Mouse (Mus musculus) midbrain, embryonic 16.5 days (tissue): ENCODE data around the gene Gabarapl1. TPM values are rescaled to one million over a fixed set of nuclear protein-coding genes. Genes with fewer than 3 reads are reported as not detected.
"Not testable (repeated sequence)": the region's sequence is repeated elsewhere in the genome, so short reads cannot be mapped to it uniquely, and the experiment has no call there.

Experiments used
- ATAC-seq: fragments of 200-750 bp; cut with Nextera tagmentation; 2 replicates; pipeline ENCODE4 v1.8.0; 2017; ENCODE audit warnings: moderate TSS enrichment
- H3K27ac ChIP-seq: fragments of 300-500 bp; sonication (generic); 2 replicates; pipeline ENCODE4 v1.5.1; 2014; ENCODE audit warnings: mild to moderate bottlenecking, low read length, mixed read lengths
- H3K27me3 ChIP-seq: fragments of 300-500 bp; sonication (generic); 2 replicates; pipeline ENCODE4 v1.6.1; 2014; ENCODE audit warnings: low read depth, low read length, mixed read lengths; ENCODE audit not compliant: control insufficient read depth, insufficient read depth
- H3K36me3 ChIP-seq: fragments of 300-500 bp; sonication (generic); 2 replicates; pipeline ENCODE4 v1.6.1; 2014; ENCODE audit warnings: mild to moderate bottlenecking, low read length, moderate library complexity, mixed read lengths; ENCODE audit not compliant: control insufficient read depth, insufficient read depth
- H3K4me1 ChIP-seq: fragments of 300-500 bp; sonication (generic); 2 replicates; pipeline ENCODE4 v1.6.1; 2014; ENCODE audit warnings: mild to moderate bottlenecking, low read length, mixed read lengths; ENCODE audit not compliant: control insufficient read depth, insufficient read depth
- H3K4me2 ChIP-seq: fragments of 300-500 bp; sonication (generic); 2 replicates; pipeline ENCODE4 v1.6.1; 2014; ENCODE audit warnings: mild to moderate bottlenecking, low read length, mixed read lengths
- H3K4me3 ChIP-seq: fragments of 300-500 bp; sonication (generic); 2 replicates; pipeline ENCODE4 v1.5.1; 2014; ENCODE audit warnings: low read depth, mild to moderate bottlenecking, low read length, moderate library complexity, mixed read lengths
- H3K9ac ChIP-seq: fragments of 300-500 bp; sonication (generic); 2 replicates; pipeline ENCODE4 v1.6.1; 2014; ENCODE audit warnings: low read depth, low read length, mixed read lengths
- H3K9me3 ChIP-seq: fragments of 300-500 bp; sonication (generic); replicated peaks from 2 replicates; pipeline ENCODE4 v1.6.1; 2014; ENCODE audit warnings: mild to moderate bottlenecking, low read length, mixed read lengths; ENCODE audit not compliant: control insufficient read depth, poor library complexity, severe bottlenecking
- WGBS: fragments of 180-500 bp; shearing (Covaris S2); extraction: QIAGEN DNeasy Blood & Tissue Kit; methylation state at CpG from one replicate; pipeline ENCODE4 v1.1.7; 2014; 5-methylcytosine and 5-hydroxymethylcytosine counted together
- polyA plus RNA-seq: library from polyadenylated mRNA; unstranded; fragments of >200 nt; fragmentation: Nextera tagmentation; extraction: Ambion mirVana; gene quantifications from 2 replicates; pipeline ENCODE4 v1.2.1, GENCODE M21; 2015

Gene Gabarapl1
- polyA plus RNA-seq, result 226 and 237 TPM in 2 replicates

DNA sequence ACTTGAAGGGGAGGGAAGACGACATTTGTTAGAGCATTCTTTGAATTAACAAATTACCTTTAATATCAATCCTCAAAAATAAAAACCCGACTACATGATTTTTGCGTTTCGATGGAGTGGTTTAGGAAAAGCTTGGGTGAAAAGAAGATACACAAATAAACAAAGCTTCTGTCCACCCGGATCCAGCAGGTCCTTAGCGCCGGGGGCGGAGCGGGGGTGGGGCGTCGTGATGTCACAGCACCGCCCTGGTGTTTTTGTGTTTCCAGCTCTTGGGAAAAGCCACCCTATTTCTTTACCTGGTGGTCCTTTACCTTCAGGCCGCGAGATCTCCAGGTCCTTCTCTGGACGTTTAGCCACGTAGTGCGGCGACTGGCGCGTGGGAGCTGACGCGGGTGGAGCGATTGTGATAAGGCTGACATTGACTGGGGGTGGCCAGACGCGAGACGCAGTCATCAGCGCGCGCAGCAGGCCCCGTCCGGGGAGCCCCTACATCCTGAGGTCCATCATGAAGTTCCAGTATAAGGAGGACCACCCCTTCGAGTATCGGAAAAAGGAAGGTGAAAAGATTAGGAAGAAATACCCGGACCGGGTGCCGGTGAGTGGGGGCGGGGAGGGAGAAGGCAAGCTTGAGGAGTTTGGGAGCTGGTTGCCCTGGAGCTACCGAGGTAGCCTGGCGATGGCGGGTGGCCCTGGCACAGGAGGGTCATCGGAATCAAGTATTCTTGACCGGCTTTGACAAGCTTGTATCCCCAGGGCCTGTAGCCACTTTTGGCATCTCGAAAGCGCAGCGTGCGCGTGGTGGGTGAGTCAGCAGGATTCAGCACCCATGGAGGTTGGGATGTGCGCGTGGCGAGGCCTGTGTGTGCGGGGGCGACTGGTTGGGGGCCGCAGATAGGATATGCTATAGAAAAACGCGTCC lies at the start of gene Gabarapl1:
Gabarapl1 (plus strand) TSS at position 219 of the 919 bp plus-strand sequence.
- no peaks in the 10 kb centered on the region for H3K9me3 ChIP-seq
- H3K9ac ChIP-seq, result peak within 1 kb of the TSS; percentile 92
- peaks cover 29% of the 10 kb centered on the region for H3K4me1 ChIP-seq
- peak within 1 kb of the TSS; percentile 94 for H3K27ac ChIP-seq
- under 1% methylated on average over 55 of the region's 55 CpGs for WGBS
- H3K27me3 ChIP-seq, result no peaks in the 10 kb centered on the region
- H3K36me3 ChIP-seq, result peaks cover under 1% of the 10 kb centered on the region; the same call in 1 of the 2 replicates
- peak; percentile 89 for ATAC-seq
- peak within 1 kb of the TSS; percentile 88 for H3K4me3 ChIP-seq
- peak within 1 kb of the TSS; percentile 84 for H3K4me2 ChIP-seq

DNA sequence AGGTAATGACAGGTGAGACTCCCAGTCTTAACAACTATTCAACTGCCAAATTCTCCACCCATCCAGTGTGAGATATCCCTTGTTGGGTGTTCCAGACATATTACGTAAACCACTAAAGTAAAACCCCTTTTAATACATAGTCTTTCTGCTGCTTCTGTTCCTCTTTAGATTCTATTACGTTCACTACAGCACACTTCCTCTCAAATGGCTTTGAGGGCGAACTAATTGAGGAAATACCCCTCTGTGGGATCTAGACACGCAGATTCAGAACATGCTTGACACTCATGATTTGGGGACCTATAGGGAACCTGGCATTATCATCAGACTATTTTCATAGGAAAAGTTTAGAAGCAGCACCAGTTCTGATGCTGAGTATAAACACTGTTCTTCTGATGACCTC lies 38.0 kb upstream of the Gabarapl1 start:
- Histone ChIP-seq H3K4me1 (no peaks in the 10 kb centered on the region), H3K27ac (no peak overlapping the region), H3K9ac (no peak overlapping the region), H3K27me3 (no peaks in the 10 kb centered on the region), H3K4me3 (no peak overlapping the region), H3K4me2 (no peak overlapping the region), H3K36me3 (no peaks in the 10 kb centered on the region), H3K9me3 (no peaks in the 10 kb centered on the region)
- 90% methylated on average over 4 of the region's 4 CpGs for WGBS
- no peak for ATAC-seq

DNA sequence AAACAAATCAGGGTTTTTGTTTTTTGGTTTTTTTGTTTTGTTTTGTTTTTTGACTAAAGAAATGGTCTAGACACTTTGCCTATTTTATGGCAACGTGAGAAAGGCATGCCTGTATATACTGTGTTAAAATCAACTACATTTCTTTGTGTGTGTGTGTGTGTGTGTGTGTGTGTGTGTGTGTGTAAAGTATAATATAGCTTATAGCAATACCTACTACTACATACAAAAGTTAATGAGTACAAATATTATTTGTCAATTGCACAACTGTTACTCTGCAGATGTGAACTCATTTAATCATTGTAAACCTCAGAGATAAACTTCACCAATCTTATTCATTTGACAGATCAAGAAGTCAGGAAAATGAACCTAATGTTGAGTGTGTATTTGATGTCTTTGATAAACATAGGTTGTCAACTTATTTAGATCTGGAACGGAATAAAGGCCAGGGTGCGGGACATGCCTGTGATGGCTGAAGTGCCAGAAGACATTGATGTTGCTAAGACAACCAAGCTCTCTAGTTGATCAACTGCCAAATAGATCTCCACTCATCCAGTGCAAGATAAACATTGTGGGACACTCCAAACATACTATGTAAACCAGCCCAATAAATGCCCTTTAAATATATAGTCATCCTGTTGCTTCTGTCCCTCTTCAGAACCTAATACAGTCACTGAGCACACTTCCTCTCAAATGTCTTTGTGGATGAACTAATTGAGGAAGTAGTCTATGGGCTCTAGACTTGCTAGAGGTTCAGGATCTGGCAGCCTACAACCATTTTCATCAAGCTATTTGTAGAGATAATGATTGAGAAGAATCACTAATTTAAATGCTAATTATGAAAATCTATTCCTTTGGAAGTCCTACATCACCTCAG lies 35.4 kb upstream of the Gabarapl1 start:
- Histone ChIP-seq H3K9ac (no peak overlapping the region), H3K36me3 (no peaks in the 10 kb centered on the region), H3K27me3 (no peaks in the 10 kb centered on the region), H3K4me1 (no peaks in the 10 kb centered on the region), H3K4me2 (no peak overlapping the region), H3K27ac (no peak overlapping the region), H3K9me3 (no peaks in the 10 kb centered on the region), H3K4me3 (no peak overlapping the region)
- no peak for ATAC-seq
- 91% methylated on average over 3 of the region's 3 CpGs for WGBS

DNA sequence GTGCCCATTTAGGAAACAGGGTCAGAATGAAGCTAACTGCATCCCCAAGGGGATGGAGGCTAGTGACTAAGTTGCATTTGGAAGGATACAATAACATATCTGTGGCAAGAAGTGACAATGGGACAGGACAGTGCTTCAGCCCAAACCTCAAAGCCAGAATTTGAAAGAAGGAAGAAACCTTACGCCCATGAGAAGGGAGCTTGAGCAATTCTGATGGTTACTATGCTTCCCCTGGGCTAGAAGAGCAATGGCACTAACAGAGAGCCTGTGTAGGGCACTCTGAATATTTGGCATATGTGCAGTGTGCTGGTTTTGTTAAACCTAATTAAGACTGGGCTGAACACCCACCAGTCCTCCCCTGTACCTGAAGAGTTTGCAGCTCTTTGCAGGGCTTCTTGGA lies 33.4 kb upstream of the Gabarapl1 start:
- H3K9ac ChIP-seq, ATAC-seq, H3K36me3 ChIP-seq, H3K9me3 ChIP-seq, H3K4me2 ChIP-seq, H3K4me1 ChIP-seq, H3K27ac ChIP-seq, H3K27me3 ChIP-seq, H3K4me3 ChIP-seq: not testable (repeated sequence)
- WGBS, result 90% methylated on average over 1 of the region's 1 CpGs

DNA sequence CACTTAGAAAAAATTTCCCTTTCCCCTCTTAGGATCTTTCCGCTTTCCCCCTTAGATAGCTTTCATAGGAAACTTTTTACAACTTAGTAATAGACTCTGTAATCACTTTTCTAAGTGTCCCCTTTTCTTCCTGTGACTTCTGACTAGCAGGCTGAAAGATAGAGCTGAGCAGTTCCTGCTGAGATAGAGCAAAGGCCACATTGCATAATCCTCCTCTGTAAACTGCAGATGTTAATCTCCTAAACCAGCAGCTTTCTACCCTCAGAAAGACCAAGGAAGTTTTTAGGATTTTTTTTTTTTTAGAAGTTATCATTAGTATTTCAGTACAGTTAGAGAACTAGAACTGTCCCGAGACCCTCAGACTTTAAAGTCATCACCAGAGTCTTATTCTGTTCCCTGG lies 29.5 kb upstream of the Gabarapl1 start:
- no peaks in the 10 kb centered on the region for H3K27me3 ChIP-seq
- H3K36me3 ChIP-seq, result no peaks in the 10 kb centered on the region
- no peak overlapping the region for H3K4me3 ChIP-seq
- 84% methylated on average over 2 of the region's 2 CpGs for WGBS
- no peak for ATAC-seq
- no peak overlapping the region for H3K27ac ChIP-seq
- H3K9ac ChIP-seq, result no peak overlapping the region
- H3K4me1 ChIP-seq, result no peaks in the 10 kb centered on the region
- H3K4me2 ChIP-seq, result no peak overlapping the region
- no peaks in the 10 kb centered on the region for H3K9me3 ChIP-seq

DNA sequence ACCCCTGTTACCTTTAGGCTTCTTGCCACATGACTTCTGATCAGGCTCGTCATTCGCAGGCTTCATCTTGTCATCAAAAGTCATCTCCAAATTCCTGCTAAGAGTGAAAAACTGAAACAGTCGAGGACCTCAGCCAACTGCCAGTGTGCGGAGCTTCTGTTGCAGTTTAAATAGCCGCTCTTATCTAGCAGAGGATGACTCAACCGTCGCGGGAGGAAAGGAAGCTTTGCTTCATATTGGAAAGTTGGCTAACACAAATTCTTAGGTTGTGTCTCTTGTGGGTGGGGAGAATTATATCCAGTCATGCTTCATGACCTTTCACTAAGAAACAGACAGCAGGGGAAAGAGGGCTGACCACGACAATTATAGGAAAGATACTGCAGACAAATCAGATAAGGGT lies 25.9 kb upstream of the Gabarapl1 start, which contains the start of gene Olr1:
Olr1 (minus strand) TSS at position 142 of the 400 bp plus-strand sequence.
- Histone ChIP-seq H3K9ac (no peak within 1 kb of the TSS), H3K27ac (no peak within 1 kb of the TSS), H3K4me3 (no peak within 1 kb of the TSS), H3K4me1 (no peaks in the 10 kb centered on the region), H3K36me3 (no peaks in the 10 kb centered on the region), H3K4me2 (no peak within 1 kb of the TSS), H3K9me3 (no peaks in the 10 kb centered on the region), H3K27me3 (no peaks in the 10 kb centered on the region)
- 88% methylated on average over 9 of the region's 9 CpGs for WGBS
- no peak for ATAC-seq

DNA sequence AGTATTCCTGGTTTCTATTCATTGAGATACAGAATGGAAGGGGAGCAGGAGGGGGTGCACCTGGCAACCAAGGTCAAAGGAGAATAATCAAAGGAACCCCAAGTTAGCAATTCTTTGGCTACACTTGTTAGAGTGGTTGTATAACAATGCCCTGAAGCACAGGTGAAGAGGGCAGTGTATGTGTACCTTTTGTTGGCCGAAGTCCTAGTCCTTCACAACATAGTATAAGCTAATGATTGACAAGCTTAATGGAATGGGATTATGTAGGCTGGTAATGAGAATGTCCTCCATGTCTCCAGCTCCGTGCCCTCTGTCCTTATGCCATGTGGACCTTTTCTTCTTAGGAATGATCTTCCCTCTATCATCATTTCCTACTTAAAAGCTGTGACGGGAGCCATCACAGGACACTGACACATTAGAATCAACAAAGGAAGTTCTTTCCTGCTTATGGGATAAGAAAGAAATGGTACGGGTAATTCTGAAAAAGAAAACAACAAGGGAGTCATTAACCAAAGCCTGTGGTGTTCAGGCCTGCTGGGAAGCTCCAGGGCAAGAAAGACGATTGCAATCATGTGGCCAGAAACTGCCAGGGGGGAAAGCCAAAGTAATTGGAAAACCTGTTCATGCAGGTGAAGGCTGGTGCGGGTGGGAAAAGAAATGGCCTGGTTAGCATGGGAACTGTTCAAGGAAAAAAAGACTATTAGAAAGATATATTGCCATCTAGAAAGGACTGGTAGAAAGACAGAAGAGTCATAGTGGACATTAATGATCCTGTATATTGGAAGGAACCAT lies 22.6 kb upstream of the Gabarapl1 start:
- no peaks in the 10 kb centered on the region for H3K27me3 ChIP-seq
- H3K27ac ChIP-seq, result no peak overlapping the region

DNA sequence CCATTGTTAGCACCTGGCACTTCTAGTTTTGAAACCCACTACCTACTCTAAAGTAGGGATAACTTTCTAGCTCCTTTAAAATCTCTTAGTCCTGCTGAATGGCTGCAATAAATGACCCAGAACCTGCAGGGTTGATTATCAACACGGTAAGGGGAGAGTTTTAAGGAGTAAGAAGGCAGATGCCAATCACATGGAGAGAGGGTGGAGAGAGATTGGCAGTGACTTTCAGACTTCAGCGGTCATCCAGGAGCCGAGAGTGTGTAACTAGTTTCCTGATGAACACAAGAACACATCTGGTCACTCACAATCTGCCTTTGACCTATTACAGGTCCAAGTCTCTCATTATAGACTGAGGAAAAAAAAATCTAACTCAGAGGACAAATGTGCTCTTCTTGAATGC lies 20.6 kb upstream of the Gabarapl1 start, which contains the start of gene Tmem52b:
Tmem52b (plus strand) TSS at position 189 of the 400 bp plus-strand sequence.
- Histone ChIP-seq H3K36me3 (no peaks in the 10 kb centered on the region), H3K4me1 (no peaks in the 10 kb centered on the region), H3K4me2 (no peak within 1 kb of the TSS), H3K4me3 (no peak within 1 kb of the TSS), H3K9ac (no peak within 1 kb of the TSS), H3K27me3 (no peaks in the 10 kb centered on the region), H3K9me3 (no peaks in the 10 kb centered on the region), H3K27ac (no peak within 1 kb of the TSS)
- 68% methylated on average over 3 of the region's 3 CpGs for WGBS
- ATAC-seq, result no peak

More for the DNA sequence above, 22.6 kb upstream of the Gabarapl1 start:
- no peak overlapping the region for H3K9ac ChIP-seq
- no peak overlapping the region for H3K4me3 ChIP-seq
- no peaks in the 10 kb centered on the region for H3K36me3 ChIP-seq
- H3K9me3 ChIP-seq, result no peaks in the 10 kb centered on the region
- no peak for ATAC-seq
- 74% methylated on average over 6 of the region's 6 CpGs for WGBS
- no peak overlapping the region for H3K4me2 ChIP-seq
- H3K4me1 ChIP-seq, result no peaks in the 10 kb centered on the region
